8 mouse cellular contexts compared by ENCODE assay signal in the genomic region with DNA sequence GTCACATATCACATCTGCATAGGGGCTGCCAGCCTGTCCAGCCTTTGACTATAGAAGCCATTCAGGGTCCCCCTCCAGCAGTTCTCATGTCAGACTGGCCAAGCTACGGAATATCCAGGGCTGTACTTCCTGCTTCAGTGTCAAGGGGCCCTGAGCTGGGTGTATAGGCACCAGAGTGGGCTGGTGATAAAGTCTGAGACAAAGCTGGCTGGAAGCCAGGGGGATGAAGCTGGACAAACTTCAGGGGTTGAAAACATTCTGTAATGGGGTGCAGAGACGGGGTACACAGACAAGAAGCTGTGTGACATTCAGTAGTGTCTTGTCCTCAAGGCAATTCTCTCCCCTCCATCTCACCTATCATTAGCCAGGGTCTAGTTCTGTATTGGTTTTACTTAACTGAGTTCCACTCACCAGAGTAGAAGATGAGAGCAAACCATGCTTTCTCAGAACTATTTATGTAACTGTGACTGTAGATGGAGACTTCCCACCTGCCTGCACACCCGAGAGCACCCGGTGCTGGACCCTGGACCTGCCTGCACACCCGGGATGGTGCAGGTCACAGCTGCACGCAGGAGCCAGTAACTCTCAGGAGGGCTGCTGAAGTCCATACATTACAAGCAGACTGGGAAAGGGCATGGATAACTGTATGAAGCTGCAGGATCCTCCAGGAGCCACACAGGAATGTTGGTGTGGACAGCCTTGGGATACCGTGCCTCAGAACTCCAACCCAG. TPM values are rescaled to one million over a fixed set of nuclear protein-coding genes. Genes with fewer than 3 reads are reported as not detected.
DNase-seq lines count a peak whose midpoint lies in the region; ATAC-seq lines count a peak whose summit lies in the region.

No protein-coding gene starts in this region.

- H3K27me3 ChIP-seq in hindbrain, embryonic 15.5 days, result no peaks in the 10 kb centered on the region
- H3K27me3 ChIP-seq in hindbrain, embryonic 12.5 days, result peaks cover 15% of the 10 kb centered on the region
- no peaks in the 10 kb centered on the region for H3K27me3 ChIP-seq in kidney, embryonic 15.5 days

- WGBS in hindbrain, embryonic 15.5 days, result 81% methylated on average over 7 of the region's 7 CpGs
- WGBS in hindbrain, embryonic 12.5 days, result 71% methylated on average over 7 of the region's 7 CpGs
- WGBS in kidney, embryonic 15.5 days, result 59% methylated on average over 7 of the region's 7 CpGs

- ATAC-seq in hindbrain, embryonic 15.5 days (ENCODE audit: low FRiP score, low read depth), result no peak
- no peak for ATAC-seq in hindbrain, embryonic 12.5 days (ENCODE audit: low FRiP score)
- 0 out of 2 replicates have a peak, but pooled peaks have one; percentile 19 for ATAC-seq in kidney, embryonic 15.5 days (replicated peaks; ENCODE audit: low FRiP score)

- H3K27ac ChIP-seq in hindbrain, embryonic 15.5 days (replicated peaks), result no peak overlapping the region
- no peak overlapping the region for H3K27ac ChIP-seq in hindbrain, embryonic 12.5 days
- H3K27ac ChIP-seq in kidney, embryonic 15.5 days, result peak overlapping the region; percentile 63; the same call in 1 of the 2 replicates

- no peak overlapping the region for H3K4me3 ChIP-seq in hindbrain, embryonic 15.5 days
- H3K4me3 ChIP-seq in hindbrain, embryonic 12.5 days, result no peak overlapping the region
- H3K4me3 ChIP-seq in kidney, embryonic 15.5 days (replicated peaks), result peak overlapping the region; percentile 43

- peaks cover 18% of the 10 kb centered on the region for H3K4me1 ChIP-seq in hindbrain, embryonic 15.5 days (replicated peaks)
- peaks cover 13% of the 10 kb centered on the region; the same call in 1 of the 2 replicates for H3K4me1 ChIP-seq in hindbrain, embryonic 12.5 days
- peaks cover 43% of the 10 kb centered on the region for H3K4me1 ChIP-seq in kidney, embryonic 15.5 days

- no peaks in the 10 kb centered on the region for H3K36me3 ChIP-seq in hindbrain, embryonic 15.5 days
- no peaks in the 10 kb centered on the region for H3K36me3 ChIP-seq in hindbrain, embryonic 12.5 days
- peaks cover 18% of the 10 kb centered on the region for H3K36me3 ChIP-seq in kidney, embryonic 15.5 days

- H3K9me3 ChIP-seq in hindbrain, embryonic 15.5 days, result no peaks in the 10 kb centered on the region
- no peaks in the 10 kb centered on the region for H3K9me3 ChIP-seq in hindbrain, embryonic 12.5 days (replicated peaks)
- no peaks in the 10 kb centered on the region for H3K9me3 ChIP-seq in kidney, embryonic 15.5 days (replicated peaks)

- peak; percentile 28 for DNase-seq in c-Kit-positive CD71-positive TER-119-positive erythroid progenitor cells, embryonic 14.5 days (ENCODE audit: low spot score)
- peak; percentile 16 to 18 for DNase-seq in natural killer cell, adult 2 months (ENCODE audit: low spot score in 2 of 2)
- DNase-seq in left cerebral cortex, postnatal 36 days (ENCODE audit: low spot score in 2 of 2), result no peak
- no peak for DNase-seq in right cerebral cortex, postnatal 10 days (ENCODE audit: low spot score in 2 of 2)
- DNase-seq in cerebellum, adult 18-20 months, result no peak

- no peak overlapping the region for H3K9ac ChIP-seq in hindbrain, embryonic 15.5 days
- H3K9ac ChIP-seq in hindbrain, embryonic 12.5 days, result no peak overlapping the region
- peak overlapping the region; percentile 16; the same call in 1 of the 2 replicates for H3K9ac ChIP-seq in kidney, embryonic 15.5 days

- intact Hi-C loops in left cerebral cortex, postnatal 36 days (cut with DNase I), result loop anchor here (5.0 to 10.0 kb wide), 2 partner anchors 315 to 403 kb away; a partner anchor contains a TSS

- peak overlapping the region; percentile 74 for H3K4me2 ChIP-seq in hindbrain, embryonic 15.5 days
- H3K4me2 ChIP-seq in hindbrain, embryonic 12.5 days (replicated peaks), result no peak overlapping the region
- peak overlapping the region; percentile 74 for H3K4me2 ChIP-seq in kidney, embryonic 15.5 days

RNA-seq across cellular contexts. Expression of a gene that starts 1.9 kb away (rescaled TPM):
- 3.5 and 5.2 TPM in 2 replicates for polyA plus RNA-seq in hindbrain, embryonic 15.5 days (2015; fragmentation: Nextera tagmentation; extraction: Ambion mirVana)
- 3.0 and 3.9 TPM in 2 replicates for polyA plus RNA-seq in hindbrain, embryonic 12.5 days (2016; fragmentation: Nextera tagmentation; extraction: Ambion mirVana)
- polyA plus RNA-seq in kidney, embryonic 15.5 days (2015; fragmentation: Nextera tagmentation; extraction: Ambion mirVana), result 15.2 and 15.5 TPM in 2 replicates
- total RNA-seq in left cerebral cortex, postnatal 36 days (2021), result 1 to 10 TPM; 5.2 to 6.2 TPM

RNA-seq across cellular contexts. Expression of a gene that starts 32.5 kb away (rescaled TPM):
- 0.14 and 0.42 TPM in 2 replicates for polyA plus RNA-seq in hindbrain, embryonic 15.5 days (2015; fragmentation: Nextera tagmentation; extraction: Ambion mirVana)
- 0.13 TPM in 1 of 2 replicates, not detected in the other for polyA plus RNA-seq in hindbrain, embryonic 12.5 days (2016; fragmentation: Nextera tagmentation; extraction: Ambion mirVana)
- polyA plus RNA-seq in kidney, embryonic 15.5 days (2015; fragmentation: Nextera tagmentation; extraction: Ambion mirVana), result 0.14 and 0.24 TPM in 2 replicates
- total RNA-seq in left cerebral cortex, postnatal 36 days (2021), result under 1 TPM; 0.16 to 0.22 TPM

RNA-seq across cellular contexts. Expression of a gene that starts 43.1 kb away (rescaled TPM):
- polyA plus RNA-seq in hindbrain, embryonic 15.5 days (2015; fragmentation: Nextera tagmentation; extraction: Ambion mirVana), result 3.8 and 4.7 TPM in 2 replicates
- polyA plus RNA-seq in hindbrain, embryonic 12.5 days (2016; fragmentation: Nextera tagmentation; extraction: Ambion mirVana), result 7.2 and 10.0 TPM in 2 replicates
- polyA plus RNA-seq in kidney, embryonic 15.5 days (2015; fragmentation: Nextera tagmentation; extraction: Ambion mirVana), result 1.6 and 2.9 TPM in 2 replicates
- 1 to 10 TPM; 1.3 to 3.0 TPM for total RNA-seq in left cerebral cortex, postnatal 36 days (2021)

RNA-seq across cellular contexts. Expression of a gene that starts 43.6 kb away (rescaled TPM):
- 3.1 and 3.7 TPM in 2 replicates for polyA plus RNA-seq in hindbrain, embryonic 15.5 days (2015; fragmentation: Nextera tagmentation; extraction: Ambion mirVana)
- polyA plus RNA-seq in hindbrain, embryonic 12.5 days (2016; fragmentation: Nextera tagmentation; extraction: Ambion mirVana), result 0.70 and 1.6 TPM in 2 replicates
- polyA plus RNA-seq in kidney, embryonic 15.5 days (2015; fragmentation: Nextera tagmentation; extraction: Ambion mirVana), result 3.7 and 4.0 TPM in 2 replicates
- 1 to 10 TPM; 2.5 to 3.0 TPM for total RNA-seq in left cerebral cortex, postnatal 36 days (2021)

RNA-seq across cellular contexts. Expression of a gene that starts 52.4 kb away (rescaled TPM):
- 6.8 and 7.4 TPM in 2 replicates for polyA plus RNA-seq in hindbrain, embryonic 15.5 days (2015; fragmentation: Nextera tagmentation; extraction: Ambion mirVana)
- polyA plus RNA-seq in hindbrain, embryonic 12.5 days (2016; fragmentation: Nextera tagmentation; extraction: Ambion mirVana), result 6.4 and 7.1 TPM in 2 replicates
- polyA plus RNA-seq in kidney, embryonic 15.5 days (2015; fragmentation: Nextera tagmentation; extraction: Ambion mirVana), result 6.6 and 7.0 TPM in 2 replicates
- total RNA-seq in left cerebral cortex, postnatal 36 days (2021), result 10 to 100 TPM; 61.2 to 62.1 TPM

Comparison
In these comparisons a context has a peak if more than half of its experiments do, and no peak if none do; other contexts are left out.
1. DNase-seq: peak in c-Kit-positive CD71-positive TER-119-positive erythroid progenitor cells, embryonic 14.5 days (single experiment) and natural killer cell, adult 2 months (2 of 2); none in left cerebral cortex, postnatal 36 days (0 of 2), right cerebral cortex, postnatal 10 days (0 of 2) and cerebellum, adult 18-20 months (0 of 2).